Mouse (Mus musculus) activated CD4-positive, CD25-positive, alpha-beta regulatory T cell, adult 4 months (primary cell): Measurements from ENCODE around the gene D630045J12Rik. TPM values are rescaled to one million over a fixed set of nuclear protein-coding genes. Genes with fewer than 3 reads are reported as not detected.

ENCODE experiments used
- ATAC-seq: one replicate; pipeline ENCODE4 v1.8.0; 2017
- polyA plus RNA-seq, 2 experiments: library from polyadenylated mRNA; unstranded; fragments of 100-300 nt; shearing (Covaris generic); gene quantifications; one replicate each; pipeline ENCODE4 v1.2.1; 2017

D630045J12Rik gene
- under 1 TPM; 0.08 to 0.13 TPM for polyA plus RNA-seq

DNA sequence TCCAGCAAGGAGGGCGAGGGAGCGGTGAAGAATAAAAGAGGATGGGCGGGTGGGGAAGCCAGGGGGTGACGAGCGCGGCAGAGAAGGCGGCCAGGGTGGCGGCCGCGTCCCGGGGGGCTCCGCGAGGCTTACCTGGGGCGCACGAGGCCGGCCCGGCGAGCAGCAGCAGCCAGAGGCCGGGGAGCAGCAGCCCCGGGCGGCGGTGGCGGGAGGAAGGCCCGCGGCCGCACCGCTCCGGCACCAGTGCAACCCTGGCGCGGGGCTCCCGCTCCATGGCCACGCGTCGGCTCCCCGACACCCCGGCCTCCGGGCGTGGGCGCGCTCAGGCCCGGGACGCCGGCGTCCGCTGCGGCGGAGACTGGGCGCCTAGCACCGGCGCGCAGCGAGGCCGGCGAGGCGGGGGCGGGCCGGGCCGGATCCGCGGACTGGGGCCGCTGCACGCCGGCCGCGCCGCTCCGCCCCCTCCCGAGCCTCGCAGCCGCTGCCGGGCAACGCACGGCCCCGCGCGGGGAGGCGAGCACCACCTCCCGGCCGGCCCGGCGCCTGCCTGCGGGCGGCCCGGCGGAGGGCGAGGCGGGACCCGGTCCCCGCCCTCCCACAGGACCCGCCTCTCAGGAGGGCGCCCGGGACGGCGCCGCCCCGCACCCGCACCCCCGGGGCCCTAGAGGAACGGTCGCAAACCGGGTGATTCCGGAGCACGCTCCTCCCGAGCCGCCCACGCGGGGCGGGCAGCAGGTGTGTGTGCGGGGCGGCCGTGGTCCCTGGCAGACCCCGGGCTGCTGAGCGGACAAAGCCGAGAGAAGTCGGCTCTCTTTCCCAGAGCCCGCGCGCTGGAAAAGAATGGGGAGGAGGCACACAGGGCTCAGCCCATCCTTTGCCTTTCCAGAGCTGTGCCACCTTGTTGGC is at the start of gene D630045J12Rik:
TSS of gene D630045J12Rik (minus strand) at position 274 of the 906 bp plus-strand sequence.
- peak; percentile 32 for ATAC-seq

GRCm38 (mm10) chr6:38298761-38299401 is 45.1 kb upstream of the D630045J12Rik start, which contains the start of gene Zc3hav1l:
Zc3hav1l (minus strand) TSS chr6:38299259.
- ATAC-seq: peak; percentile 53

GRCm38 (mm10) chr6:38298246-38298635 is 44.4 kb upstream of the D630045J12Rik start:
- ATAC-seq: no peak

- no peak for ATAC-seq
These were observed 43.9 kb upstream of the D630045J12Rik start for GRCm38 (mm10) chr6:38297580-38298245.

GRCm38 (mm10) chr6:38293708-38294107 is 39.9 kb upstream of the D630045J12Rik start:
- no peak for ATAC-seq

GRCm38 (mm10) chr6:38292871-38293646 is 39.2 kb upstream of the D630045J12Rik start:
- ATAC-seq: no peak

DNA sequence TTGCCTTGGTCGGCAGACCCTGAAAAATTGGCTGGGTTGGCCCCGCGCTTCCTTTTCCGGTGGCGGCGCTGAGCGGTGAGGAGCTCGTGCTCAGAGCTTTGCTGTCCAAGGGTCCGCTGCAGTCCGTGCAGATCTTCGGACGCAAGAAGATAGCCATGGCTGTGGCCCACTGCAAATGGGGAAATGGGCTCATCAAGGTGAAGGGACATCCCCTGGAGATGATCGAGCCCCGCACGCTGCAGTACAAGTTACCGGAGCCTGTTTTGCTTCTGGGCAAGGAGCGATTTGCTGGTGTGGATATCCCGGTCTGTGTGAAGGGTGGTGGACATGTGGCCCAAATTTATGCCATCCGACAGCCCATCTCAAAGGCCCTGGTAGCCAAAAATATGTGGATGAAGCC is 30.6 kb upstream of the D630045J12Rik start:
- ATAC-seq: no peak

- ATAC-seq: no peak
These were observed 10.7 kb upstream of the D630045J12Rik start for GRCm38 (mm10) chr6:38264466-38264865.

GRCm38 (mm10) chr6:38263393-38264159 is 9.8 kb upstream of the D630045J12Rik start:
- ATAC-seq: no peak

DNA sequence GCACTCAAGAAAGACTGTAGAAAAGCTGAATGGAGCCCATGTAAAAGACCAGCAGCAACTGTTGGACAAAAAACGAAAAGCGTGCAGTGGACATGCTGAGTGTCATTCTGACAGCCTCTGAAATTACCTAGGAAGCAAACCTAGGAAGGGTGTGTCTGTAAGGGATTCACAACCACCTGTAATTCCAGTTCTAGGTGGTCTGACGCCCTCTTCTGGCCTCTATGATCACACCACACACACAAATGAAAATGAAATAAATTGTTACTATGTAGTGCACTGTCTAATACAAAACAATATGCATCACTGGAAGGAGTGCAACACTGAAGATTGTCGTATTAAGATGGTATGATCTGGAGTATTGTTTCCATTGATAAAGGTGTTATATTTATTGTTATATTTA is 8.1 kb upstream of the D630045J12Rik start:
- no peak for ATAC-seq

DNA sequence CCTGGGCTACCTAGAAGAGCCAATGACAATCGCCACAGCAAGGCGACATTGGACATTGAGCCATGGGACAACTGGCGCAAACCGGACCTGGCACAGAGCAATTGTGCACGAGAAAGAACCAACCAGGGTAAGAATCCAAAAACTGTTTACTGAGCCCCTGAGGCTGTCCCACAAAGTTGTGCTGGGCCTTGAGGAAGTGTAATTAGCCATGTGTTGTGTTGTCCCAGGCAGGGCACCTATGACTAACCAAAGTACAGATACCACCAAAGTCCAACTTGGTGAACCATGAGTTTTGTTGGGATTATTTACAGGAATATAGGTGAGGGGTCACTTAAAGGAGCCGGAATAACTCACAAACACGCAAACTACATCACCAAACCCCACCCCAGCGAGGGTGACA is 3.7 kb upstream of the D630045J12Rik start:
- ATAC-seq: no peak

GRCm38 (mm10) chr6:38256793-38257192 is 3.0 kb upstream of the D630045J12Rik start:
- no peak for ATAC-seq

DNA sequence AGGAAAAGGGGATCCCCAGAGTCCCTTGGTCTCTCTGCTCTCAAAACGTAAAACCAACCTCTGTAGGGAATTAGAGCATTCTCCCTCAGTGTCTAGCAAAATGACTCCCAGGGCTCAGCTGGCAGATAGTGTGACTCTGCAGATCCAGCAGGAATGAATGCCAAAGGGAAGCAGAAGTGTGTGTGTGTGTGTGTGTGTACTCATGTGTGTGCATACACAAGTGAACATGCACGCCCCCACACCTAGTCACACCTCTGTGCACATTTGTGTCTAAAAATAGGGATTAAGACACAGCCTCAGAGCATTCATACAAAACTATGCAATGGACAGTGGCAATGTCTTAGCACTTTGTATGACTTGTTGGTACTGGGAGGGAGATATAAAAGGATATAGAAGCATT is 2.0 kb upstream of the D630045J12Rik start:
- ATAC-seq: no peak

DNA sequence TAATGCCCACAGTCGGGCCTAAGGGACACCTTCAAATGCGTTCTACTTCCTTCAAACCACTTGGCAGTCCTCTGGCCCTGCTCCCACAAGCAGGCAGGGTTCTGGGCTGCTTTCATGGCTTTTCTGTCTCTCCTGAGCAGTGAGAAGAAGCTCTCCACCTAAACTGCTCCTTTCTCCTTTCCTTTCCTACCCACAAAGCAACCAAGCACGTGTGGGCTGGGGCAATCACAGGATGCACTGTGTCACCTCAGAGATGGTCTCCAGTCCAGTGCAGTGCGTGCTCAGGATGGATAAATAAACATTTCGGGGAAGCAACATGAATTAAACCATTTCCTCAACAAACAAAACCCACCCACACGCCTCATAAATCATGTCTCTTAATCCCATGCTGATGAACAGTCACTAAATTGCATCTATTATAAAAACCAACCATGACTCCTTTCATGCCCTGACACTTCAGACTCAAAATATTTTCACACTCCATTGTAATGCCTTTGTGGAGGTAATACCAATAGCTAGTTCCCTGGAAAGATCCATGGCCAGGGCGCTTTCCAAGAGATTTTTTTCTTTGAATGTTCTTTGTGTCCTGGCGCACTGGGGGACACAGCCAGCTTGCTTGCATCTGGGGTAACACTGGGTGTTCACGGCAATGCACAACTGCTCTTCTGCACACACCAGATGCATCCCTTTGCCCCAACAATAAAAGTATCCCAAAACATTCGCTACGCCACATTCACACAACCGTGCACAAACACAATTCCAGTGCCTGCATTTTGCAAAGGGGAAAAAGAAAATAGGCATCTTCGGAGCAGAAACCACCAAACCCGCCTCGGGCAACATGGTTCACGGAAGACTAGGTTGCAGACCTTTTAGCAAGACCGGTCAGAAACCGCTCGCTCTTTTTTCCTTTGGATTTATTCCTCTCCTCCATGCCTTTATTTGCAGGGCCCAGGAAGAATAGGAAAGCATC is 758 bp downstream of the D630045J12Rik start:
- ATAC-seq: no peak

DNA sequence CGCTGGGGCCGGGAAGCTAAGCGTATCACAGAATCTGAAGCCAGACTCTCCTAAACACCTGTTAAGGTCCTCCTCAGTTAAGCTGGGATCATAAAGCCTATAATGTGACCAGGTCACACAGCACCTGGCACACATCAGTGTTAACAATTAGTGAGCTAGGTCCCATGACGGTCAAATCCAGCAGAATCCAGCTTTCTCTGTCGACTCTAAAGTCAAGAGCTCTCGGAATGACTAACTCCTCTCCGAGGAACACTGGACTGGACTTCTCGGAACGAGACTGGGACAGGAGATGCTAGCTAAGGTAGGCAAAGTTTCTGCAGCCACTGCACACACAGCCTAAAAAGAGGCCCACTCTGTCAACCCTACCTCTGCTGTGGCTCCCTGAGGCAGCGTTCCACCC is 1.7 kb downstream of the D630045J12Rik start:
- ATAC-seq: no peak

DNA sequence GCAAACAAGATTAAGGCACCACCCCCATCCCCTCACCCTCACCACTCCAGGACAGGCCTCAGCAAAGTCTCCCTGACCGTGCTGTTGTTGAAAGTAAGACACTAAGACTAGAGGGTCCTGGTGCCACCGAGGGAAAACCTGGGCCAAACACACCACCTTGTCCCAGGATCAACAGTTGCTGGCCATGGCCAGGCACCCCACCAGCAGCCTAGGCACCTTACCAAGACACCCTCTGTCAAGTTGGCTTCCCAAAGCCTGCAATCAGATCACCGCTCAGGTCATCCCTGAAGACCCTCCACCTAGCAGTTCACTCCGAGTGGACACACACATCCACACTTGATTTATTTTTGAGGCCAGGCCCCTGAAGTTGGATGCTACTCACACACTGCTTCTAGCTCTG is 2.3 kb downstream of the D630045J12Rik start:
- no peak for ATAC-seq

- no peak for ATAC-seq
These were observed 6.4 kb downstream of the D630045J12Rik start for GRCm38 (mm10) chr6:38247362-38247761.

DNA sequence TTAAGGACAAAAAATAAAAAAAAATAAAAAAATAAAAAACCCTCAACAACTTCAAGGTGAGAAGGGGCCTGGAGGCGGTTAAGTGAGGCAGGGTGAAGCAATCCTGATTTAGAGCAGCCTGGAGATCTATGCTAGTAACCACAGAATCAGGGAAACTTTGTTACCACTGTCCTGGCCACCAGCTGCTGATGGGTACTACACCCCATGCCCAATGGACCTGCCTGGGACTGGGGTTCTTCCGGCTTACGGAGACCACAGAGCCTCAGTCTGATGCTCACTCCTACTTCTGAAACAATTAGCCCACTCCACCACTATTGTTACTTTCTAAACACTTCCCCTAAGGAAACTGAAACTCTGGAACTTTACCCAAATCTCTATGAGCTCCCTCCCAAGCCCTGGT is 9.0 kb downstream of the D630045J12Rik start:
- no peak for ATAC-seq

DNA sequence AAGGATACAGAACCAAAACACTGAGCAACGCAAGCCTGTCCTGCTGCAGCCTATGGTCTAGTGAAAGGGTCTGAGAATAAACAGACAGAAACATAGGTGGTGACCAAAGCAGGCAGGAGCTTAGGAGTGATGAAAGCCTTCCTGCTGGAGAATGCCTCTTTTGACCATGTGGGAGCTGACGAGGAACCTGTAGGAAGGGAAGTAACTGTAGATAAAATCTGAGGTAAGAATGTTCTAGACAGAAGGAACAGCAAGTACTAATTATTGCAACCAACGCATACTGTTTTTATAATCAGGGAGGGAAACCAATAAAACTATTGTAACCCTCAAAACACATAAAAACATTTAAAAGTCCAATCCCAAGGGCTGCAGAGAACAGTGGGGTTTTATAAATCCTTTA is 9.6 kb downstream of the D630045J12Rik start:
- ATAC-seq: no peak

DNA sequence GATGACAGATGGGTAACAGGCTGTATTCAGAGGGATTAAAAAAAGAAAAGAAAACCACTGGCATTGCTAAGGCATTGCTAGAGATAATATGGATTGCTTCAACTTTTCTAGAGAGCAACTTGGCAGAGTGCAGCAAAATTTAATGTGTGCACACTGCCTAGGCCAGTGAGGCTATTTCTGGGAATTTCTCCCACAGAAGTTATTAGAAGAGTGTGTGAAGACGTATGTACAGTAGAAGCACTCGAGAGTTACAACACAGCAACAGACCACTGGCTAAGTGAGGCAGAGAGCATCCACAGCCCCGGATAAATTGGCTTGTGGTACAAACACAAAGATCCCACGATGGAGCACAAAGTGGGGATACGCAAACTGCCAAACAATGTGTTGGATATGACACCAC is 11.0 kb downstream of the D630045J12Rik start:
- no peak for ATAC-seq
